Mouse (Mus musculus) bone marrow, adult 2 months (tissue): Measurements from ENCODE around the gene Slc3a2.
A peak's percentile ranks its signal among the peaks of the same experiment; 100 is the strongest.

Source experiments
- CTCF ChIP-seq: fragments of 200-500 bp; IDR thresholded peaks from 2 replicates; pipeline ENCODE4 v1.5.1; 2011; ENCODE audit warnings: low read length, control low read depth; ENCODE audit not compliant: control insufficient read depth, insufficient read depth
- POLR2A ChIP-seq: fragments of 200-500 bp; IDR thresholded peaks from 2 replicates; pipeline ENCODE4 v1.6.1; 2011; ENCODE audit warnings: low read depth, mild to moderate bottlenecking, control low read depth, low read length, borderline replicate concordance; ENCODE audit not compliant: control insufficient read depth

- TF ChIP-seq CTCF = peak; percentile 83
- TF ChIP-seq POLR2A = no peak
Measured at GRCm38 (mm10) chr19:8718357-8718756, 4.8 kb downstream of the Slc3a2 start.
